Mouse (Mus musculus) cerebellum, postnatal 36 days (tissue): ENCODE results near the gene Dio2.

Experiments
- DNase-seq, 2 experiments: peaks; one replicate each; pipeline ENCODE4 v3.0.0; 2021 to 2022; ENCODE audit warnings: mixed read lengths in 2 of 2

The Dio2 gene

GRCm38 (mm10) chr12:90738388-90739223, at the start of gene Dio2:
Dio2 (minus strand) TSS chr12:90738438.
- DNase-seq: peak; percentile 44 to 45

- peak; percentile 4 to 8 for DNase-seq
These were observed 43.2 kb upstream of the Dio2 start for GRCm38 (mm10) chr12:90781438-90781837.

GRCm38 (mm10) chr12:90744752-90745151, 6.5 kb upstream of the Dio2 start:
- DNase-seq: no peak

GRCm38 (mm10) chr12:90743633-90744032, 5.4 kb upstream of the Dio2 start:
- no peak for DNase-seq

DNA sequence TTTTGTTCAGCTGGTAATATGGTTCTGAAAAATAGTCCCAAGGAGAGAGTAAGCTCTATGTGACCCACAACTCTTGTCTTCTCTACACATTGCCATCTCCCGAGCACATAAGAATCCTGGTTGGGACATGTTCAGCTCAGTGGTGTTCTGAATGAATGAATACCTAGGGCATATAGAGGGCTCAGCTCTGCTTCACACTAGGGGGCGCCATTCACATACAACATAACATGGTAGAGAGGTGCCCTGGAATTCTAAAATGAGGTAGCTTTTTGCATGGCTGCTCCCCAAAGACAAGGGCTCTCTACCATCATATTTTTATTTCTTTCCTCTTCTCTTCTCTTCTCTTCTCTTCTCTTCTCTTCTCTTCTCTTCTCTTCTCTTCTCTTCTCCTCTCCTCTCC, 2.2 kb upstream of the Dio2 start:
- peak; percentile 71 to 82 for DNase-seq

- DNase-seq: peak; percentile 28 to 45
These were observed 306 bp downstream of the Dio2 start for GRCm38 (mm10) chr12:90737932-90738331.

DNA sequence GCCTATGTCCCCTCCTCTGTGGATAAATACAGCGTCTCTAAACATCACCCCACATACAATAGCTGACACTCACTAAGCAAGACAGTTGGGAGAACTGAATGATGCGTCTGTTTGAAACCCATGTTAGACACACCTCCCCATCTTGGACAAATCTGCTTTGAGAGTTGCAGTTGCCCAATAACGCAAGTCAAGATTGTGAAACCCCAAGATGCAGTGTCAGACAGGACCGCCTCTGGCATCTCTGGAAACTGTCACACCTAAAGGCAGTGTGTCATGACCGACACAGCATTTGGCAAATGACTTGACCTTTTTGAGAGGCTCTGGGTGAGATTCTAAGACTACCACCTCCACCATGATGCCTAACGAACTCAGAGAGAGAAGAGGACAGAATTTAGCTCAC, 2.8 kb downstream of the Dio2 start:
- no peak for DNase-seq

GRCm38 (mm10) chr12:90734503-90734902, 3.7 kb downstream of the Dio2 start:
- DNase-seq: no peak

GRCm38 (mm10) chr12:90733721-90734120, 4.5 kb downstream of the Dio2 start:
- DNase-seq: no peak

DNA sequence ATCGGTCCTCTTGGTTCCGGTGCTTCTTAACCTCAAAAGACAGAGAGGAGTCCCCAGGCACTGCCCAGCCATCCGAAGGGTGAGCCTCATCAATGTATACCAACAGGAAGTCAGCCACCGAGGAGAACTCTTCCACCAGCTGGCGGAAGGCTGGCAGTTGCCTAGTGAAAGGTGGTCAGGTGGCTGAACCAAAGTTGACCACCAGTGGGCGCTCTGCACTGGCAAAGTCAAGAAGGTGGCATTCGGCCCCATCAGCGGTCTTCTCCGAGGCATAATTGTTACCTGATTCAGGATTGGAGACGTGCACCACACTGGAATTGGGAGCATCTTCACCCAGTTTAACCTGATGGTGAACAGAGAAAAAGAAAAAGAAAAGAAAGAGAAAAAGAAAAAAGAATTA, 8.6 kb downstream of the Dio2 start:
- peak; percentile 74 to 77 for DNase-seq

- no peak for DNase-seq
These were observed 13.1 kb downstream of the Dio2 start for GRCm38 (mm10) chr12:90725107-90725506.

GRCm38 (mm10) chr12:90724644-90725043, 13.6 kb downstream of the Dio2 start:
- DNase-seq: no peak

DNA sequence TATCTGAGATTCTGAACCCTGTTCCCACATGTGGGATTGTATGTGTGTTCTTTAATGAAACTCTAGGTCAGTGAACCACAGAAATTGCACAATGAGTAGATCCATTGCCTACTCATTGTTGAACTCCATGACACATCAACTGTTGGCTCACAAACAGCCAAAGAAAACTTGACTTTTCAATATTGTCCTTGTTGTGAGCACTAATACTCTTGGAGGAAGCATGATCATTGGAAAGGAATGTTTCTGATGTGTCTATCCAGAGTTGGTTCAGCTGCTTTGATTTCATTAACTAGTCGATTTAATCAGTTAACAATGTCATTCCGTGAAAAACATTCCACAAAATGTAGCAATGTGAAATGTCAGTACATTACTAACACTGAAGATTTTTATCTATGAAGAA, 44.1 kb downstream of the Dio2 start:
- DNase-seq: no peak
